Mouse (Mus musculus): ENCODE data around the gene Smox.
A peak's percentile ranks its signal among the peaks of the same experiment; 100 is the strongest.

Smox gene

DNA sequence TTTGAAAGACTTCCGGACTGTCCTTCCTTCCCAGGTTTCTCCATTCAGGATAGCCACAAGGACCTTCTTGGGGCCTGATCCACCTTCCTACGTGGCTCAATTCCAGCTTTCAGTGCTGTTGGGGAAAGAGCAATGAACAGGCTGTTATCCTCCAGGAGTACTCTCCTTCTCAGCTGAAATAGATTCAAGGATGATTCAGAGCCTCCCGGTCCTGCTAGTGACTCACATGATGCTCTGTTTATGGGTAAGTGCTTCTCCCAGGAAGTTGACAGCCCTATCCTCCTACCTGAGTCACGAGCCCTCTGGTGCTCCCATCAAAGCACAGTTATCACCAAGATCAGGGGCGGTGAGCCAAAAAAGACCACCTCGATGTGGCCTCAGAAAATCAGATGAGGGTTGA is 7.1 kb upstream of the Smox start:
- DNase-seq (ENCODE audit: low spot score): no peak

DNA sequence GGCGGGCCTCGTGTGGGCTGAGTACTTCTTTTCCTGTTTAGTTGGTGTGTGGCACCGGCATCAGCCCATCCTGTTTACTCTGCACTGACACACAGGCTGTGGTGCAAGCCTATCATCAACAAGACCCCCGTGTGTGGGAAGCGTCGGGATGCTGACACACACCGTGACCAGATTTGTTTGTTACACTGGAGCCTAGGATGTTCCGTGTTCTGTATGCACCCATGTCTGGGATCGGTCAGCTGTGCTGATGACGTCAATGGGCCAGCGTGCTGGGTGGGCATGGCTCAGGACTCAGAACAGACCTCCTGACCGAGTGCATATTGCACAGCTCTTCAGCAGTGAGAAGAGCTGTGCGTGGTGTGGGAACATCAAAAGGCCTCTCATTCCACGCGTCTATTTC is 6.2 kb upstream of the Smox start:
- no peak for DNase-seq (ENCODE audit: low spot score)

DNA sequence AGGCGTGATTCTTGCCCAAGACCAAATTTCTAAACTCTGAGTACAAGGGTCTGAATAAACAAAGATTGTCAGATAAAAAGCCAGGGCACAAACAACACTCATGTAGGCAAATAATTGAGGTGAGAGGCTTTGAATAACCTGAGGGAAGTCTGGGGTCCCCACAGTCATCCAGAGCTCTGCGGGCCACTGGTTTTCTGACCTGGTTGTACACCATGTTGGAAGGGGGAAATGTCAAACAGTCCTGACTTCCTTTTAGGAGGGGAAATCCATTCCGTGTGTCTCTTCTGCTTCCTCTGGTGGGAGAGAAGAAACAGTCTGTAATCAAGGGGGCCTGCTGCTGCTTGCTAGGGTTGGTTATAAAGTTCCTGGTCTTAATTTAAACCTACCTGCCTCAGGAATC is 5.2 kb upstream of the Smox start:
- DNase-seq (ENCODE audit: low spot score): no peak

DNA sequence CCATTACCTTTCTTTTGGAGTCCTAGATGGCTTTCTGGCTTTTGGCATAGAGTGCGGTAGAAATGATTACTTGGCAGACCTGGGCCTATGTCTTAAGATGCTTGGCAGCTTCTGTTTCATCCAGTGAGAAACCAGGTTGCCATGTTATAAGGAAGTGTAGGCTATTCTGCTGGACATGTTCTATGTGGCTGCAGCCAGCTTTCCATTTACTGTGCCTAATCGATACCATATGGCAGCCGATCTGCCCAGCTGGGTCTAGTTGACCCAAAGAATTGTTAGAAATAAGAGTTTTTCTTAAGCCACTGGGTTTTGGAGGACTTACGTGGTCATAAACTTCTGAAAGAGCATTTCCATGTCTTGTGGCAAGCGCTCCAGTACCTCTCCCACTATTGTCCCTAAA is 4.0 kb upstream of the Smox start:
- no peak for DNase-seq (ENCODE audit: low spot score)

DNA sequence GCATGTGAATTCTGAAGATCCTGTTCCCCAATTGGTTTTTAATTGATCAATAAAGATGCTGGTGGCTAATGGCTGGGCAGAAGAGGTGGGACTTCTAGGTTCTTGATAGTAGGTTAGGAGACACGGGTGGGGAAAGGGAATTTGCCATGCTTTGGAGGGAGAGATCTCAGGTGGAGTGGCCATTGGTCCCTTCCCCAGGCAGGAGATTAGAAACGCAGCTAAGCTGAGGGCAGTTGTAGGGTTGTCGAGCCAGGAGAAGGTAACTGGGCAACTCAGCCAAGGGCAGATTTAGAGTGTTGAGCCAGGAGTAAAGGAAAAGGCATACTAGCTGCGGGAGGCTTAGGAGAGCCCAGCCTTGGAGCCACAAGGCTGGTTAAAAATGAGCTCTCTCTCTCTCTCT is 3.0 kb upstream of the Smox start:
- no peak for DNase-seq (ENCODE audit: low spot score)

DNA sequence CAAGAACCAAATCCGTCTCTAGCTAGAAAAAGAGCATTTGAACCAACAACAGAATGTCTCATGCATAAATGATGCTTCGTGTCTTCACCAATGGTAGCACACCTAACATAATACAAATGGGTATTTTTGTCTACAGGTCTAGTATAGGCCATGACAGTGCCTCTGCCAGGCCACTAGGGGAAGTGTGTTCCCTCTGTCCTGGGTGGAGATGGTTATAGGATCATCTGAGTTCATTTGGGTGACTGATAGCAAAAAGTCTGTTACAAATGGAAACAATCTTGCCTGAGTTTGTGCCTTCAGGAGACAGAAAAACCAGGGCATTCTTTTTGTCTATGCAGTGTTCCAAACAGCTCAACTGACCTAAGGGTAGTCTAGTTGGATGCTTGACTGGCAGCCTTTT is 2.4 kb upstream of the Smox start:
- no peak for DNase-seq (ENCODE audit: low spot score)

DNA sequence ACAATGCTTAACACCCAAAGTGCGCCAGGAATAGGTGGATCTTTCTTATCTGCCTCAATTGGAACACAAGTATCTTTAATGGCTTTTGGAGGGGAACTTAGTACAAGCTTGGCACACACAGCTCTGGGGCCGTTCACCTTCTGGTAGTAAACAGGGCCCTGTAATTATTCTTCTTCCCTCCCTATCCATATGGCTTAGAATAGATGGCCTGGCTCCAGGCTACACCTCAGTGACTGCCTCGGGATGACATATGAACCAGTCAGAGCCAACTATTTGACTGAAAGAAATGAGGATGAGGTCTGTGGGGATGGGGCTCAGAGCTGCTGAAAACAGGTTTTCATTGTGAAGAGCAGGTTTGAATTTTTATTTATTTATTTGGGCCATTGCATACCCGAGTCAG is 1.7 kb upstream of the Smox start:
- DNase-seq (ENCODE audit: low spot score): no peak

DNA sequence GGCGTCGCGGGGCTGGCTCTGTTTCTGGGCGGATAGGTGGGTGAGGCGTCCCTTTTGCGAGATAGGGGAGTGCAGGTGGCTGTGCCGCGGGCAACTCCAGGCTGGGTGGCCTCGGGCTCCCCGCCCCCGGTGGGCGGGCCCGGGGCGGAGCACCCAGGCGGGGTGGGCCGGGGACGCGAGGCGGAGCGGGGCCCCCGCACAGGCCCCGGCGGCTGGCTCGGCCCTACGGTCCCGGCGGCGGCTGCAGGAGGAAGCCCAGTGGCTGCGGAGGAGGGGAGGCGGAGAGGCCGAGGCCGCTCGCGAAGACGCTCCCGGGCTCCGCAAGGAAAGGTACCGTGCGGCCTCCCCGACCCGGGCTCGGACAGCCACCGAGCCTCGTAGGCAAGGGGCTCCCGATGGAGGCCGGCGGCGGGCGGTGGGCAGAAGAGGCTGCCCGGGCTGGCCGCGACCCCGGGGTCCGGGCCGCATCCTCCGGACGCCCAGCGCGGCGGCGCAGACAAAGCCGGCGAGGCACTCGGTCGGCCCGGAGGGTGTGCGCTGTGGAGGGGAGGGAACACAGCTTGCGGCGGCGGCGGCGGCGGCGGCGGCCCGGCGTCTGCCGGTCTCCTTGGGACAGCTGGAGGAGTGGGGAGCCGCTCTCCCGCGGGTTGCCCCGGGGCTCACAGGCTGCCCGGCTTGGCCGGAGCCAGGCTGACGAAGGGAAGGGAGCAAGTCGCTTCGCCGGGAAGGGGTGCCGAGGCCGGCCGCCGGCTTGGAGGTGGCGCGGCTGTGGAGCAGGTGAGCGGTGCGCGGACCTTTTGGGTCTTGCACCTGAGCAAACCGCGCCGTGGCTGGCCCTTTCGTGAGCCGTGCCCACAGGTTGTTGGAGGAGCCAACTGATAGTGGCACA is 655 bp downstream of the Smox start:
- peak; percentile 79 for DNase-seq (ENCODE audit: low spot score)

DNA sequence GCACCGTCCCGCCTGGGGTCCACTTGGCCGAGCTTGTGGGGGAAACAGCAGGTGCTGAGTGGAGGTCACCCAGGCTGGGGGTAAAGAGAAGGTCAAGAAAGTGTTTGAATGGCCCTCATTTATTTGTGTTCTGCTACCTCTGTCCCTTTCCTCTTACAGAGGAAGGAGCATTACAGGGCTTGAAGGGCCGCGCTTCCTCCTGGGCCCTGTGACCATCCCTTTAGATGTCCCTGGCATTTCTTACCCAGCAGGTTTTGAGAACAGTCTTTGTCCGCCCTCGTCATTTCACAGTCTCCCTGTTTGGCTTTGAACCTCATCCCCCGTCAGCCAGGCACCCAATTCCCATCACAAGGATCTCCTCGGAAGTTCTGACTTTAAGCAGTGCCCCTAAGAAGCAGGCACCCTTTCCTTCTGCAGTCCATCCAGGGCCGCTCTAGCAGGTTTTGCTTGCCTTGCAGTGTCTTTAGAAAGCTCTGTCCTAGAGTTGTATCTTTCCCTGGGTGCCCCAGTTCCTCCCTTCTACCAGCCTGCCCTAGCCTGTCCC is 1.4 kb downstream of the Smox start:
- no peak for DNase-seq (ENCODE audit: low spot score)

DNA sequence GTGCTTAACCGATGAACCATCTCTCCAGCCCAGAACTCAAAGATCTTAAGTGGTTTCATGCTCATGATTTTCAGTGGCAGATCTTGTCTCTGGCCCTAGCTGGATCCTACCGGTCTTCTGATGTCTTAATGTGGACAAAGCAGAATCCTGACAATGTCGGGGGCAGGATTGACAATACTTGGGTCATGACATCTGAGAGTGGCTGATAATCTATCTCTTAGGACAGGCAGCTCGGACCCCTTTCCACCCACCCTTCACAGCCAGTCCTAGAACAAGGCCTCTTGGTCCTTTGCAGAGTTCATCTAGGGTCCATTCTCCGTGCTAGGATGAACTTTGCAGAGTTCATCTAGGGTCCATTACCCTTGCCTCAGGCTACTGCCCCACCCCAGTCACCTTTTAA is 2.1 kb downstream of the Smox start:
- no peak for DNase-seq (ENCODE audit: low spot score)

DNA sequence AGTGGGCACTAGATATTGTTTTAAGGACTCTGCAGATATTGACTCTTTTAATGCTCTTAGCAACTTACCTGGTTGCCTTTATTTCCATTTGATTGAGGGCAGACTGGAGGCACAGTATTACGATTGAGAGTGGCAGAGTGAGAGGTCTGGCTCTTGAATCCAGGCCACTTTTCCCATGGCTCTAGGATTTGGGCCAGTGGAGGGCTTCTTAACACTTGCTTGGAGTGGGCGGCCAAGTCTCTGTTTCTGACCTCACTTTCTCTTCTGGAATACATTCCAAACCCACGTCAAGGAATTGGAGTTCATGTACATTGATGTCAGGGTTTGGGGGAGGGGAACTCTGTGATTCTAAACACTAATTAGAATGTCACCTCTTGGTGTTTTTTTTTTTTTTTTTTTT is 4.0 kb downstream of the Smox start:
- DNase-seq (ENCODE audit: low spot score): no peak

DNA sequence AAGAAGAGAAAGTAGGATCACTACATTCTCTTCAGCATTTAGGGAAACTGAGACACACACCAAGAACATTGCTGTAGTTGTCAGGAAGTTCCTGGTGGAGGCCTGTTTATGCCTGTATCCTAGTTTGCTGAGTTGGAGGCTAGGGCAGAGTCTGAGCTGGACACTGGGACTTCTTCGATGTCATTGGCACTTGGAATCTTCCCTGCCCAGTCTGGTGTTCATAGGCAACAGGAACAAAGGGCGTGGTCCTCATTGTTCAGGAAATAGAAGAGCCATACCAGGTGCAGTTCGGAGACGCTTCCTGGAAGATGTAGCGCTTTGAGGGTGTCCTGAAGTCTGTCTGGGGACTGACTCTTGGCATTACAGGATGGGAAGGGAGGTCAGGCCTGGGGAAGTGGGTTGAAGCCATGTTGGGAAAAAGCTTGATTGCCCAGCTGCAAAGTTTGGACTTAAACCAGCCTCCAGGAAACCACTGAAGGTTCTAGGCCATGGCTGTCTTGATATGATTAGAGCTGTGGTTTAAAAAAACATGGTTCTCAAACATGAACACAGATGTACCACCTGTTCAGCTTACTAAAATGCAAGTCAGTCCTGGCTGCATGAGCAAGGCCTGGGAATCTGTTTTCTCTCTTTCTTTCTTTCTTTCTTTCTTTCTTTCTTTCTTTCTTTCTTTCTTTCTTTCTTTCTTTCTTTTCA is 5.0 kb downstream of the Smox start:
- no peak for DNase-seq (ENCODE audit: low spot score)

DNA sequence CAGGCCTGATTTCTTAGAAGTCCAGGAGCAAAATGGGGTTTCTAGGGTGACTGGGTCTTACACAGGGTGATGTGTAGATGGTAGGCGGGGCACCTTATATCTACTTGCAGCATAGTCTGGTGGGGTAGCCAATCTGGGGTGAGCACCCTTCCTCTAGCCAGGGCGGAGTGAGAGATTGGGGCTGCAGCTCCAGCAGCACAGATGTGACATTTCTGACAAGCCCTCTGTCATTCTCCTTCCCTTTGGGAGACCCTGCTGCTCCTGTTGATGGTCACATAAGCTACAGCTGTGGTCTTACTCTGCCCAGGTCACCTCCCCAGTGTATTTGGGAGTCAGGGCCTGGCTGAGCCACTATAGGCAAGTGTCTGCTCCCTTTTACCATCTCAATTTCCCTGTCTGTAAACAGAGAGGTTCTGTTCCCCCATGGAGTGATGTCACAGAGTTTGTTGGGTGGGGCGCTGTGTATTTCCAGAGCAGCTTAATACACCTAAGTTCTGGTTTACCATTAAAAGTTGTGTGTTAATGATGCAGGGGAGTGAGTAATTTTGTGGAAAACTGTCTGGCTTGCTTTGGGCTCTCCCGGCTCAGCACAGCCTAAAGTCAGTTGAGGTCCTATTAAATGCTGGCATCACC is 6.0 kb downstream of the Smox start:
- DNase-seq (ENCODE audit: low spot score): no peak

DNA sequence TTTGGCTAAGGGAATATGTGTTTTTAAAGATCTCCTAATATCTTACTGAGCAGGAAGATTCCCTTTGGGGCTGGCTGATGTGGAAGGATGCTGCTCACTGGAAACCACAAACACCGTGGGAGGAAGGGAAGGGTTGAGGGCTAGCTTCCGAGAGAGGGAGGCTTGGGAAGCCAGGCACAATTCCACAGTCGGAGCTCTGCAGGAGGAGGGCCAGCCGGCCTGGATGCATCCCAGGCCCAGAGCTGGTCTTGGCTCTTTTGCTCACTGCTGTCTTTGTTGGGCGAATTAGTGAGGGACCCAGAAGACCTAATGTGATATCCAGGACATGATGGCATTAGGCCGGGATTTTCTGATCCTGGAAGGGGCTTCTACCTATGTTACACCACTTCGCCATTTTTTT is 6.9 kb downstream of the Smox start:
- DNase-seq (ENCODE audit: low spot score): no peak

DNA sequence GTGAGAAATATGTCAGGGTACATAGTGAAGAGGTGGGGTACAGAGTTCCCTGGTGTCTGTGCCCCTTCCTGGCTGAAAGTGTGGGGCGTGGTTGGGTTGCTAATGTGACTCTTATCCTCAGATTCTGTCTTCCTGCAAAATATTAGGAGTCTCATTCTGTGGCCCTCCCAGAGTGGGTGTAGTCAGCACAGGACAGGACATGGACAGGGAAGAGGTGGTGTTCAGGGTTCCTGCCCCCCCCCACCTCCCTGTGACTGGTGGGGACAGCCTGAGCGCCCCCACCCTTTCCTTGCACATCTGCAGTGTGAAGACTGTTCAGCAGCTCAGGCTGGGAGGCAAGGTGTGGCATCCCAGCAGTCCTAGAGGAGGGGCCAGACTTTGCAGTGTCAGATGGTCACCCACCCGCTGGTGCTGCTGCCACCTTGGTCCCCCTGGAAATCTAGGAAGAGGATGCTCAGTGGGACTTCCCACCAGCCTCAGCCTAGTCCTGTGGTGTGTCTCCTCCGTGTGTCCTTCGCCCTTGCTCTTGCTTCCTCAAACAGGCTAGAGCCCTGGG is 8.1 kb downstream of the Smox start:
- no peak for DNase-seq (ENCODE audit: low spot score)

DNA sequence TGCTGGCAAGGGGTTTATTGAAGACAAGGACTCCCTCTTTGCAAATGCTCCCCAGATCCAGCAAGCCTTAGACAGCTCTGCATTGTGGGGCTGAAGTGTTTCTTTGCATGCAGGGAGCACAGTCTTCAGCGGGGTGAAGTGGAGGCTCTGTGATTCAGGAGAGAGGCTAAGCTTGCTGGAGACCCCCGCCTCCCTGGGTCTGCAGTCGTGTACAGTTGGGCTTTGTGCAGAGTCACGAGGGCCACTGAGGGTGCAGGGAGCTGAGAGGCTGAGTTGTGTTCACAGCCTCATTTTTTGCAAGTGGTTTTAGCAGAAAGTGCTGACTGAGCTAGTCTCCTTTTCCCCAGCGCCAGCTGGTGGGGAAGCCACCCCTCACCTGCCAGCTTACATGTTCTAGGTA is 10.6 kb downstream of the Smox start:
- no peak for DNase-seq (ENCODE audit: low spot score)

DNA sequence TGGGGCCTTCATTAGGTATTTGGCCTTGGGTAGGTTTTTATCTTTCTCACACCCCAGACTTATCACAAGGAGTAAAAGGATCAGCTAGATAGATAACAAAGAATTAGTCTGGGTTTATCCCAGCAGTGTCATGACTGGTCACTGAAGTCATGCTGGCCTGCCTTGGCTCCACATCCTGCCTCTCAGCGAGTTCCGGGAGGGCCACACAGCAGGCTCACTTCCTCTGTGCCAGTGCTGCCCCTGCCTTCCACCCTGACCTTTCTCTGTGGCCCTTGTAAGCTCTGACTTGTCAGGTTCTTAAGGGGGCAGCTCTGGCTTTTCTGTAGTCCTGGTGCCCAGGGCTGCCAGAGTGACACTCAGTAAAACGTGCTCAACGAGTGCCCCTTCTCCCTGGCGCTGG is 11.3 kb downstream of the Smox start:
- no peak for DNase-seq (ENCODE audit: low spot score)

DNA sequence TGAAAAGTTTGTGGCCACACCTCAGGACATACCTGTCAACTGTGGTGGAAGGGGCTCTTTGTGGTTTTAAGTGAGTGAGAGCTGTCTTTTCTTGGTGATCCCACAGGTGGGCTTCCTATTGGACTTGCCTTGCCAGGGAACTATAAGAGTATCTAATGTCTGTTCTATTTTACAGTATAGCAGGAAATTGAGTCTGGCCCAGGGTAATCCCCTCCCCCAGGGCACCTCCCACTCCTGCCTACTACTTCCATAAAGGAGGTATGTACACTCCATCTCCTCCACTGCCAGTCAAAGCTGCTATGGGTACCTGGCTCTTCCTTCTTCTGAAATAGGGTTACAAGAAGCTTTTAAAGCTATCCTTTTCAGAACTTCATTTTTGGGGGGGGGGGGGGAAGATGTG is 14.1 kb downstream of the Smox start:
- no peak for DNase-seq (ENCODE audit: low spot score)

DNA sequence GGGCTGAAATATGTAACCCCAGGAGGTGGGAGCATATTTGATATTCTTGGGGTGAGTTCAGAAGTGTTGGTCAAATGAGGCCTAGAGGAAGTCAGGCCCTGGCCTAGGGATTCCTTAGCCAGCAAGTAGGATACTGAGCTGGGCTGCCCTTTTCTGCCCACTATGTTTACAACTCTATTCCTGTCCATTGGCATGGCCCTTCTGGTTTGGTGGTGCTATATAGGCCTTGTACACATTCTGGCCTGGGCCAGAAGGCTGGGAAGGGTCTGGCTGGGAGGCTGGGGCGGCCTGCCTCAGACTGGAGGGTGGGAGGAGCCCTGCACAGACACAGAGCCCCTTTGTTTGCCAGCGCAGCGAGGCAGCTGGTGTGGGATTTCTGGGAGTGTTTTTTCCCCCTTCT is 15.1 kb downstream of the Smox start:
- no peak for DNase-seq (ENCODE audit: low spot score)

DNA sequence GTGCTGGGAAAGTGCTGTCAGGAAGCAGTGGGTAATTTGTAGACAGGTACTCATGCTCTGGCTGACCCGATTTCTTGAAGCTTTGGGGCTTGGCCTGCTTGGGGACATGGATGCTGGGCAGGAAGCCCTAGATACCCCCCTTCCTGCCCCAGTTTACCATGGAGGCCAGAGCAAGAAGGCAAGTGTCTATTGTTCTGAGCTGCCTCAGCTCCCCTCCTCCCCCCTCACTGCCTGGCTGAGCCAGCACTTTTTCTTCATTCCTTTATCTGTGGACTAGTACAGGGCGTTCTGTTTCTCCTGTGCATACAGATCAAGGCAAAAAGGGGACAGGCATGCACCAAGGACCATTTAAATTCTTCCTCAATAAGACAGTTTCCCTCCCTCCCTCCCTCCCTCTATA is 17.2 kb downstream of the Smox start:
- peak; percentile 67 for DNase-seq (ENCODE audit: low spot score)

DNA sequence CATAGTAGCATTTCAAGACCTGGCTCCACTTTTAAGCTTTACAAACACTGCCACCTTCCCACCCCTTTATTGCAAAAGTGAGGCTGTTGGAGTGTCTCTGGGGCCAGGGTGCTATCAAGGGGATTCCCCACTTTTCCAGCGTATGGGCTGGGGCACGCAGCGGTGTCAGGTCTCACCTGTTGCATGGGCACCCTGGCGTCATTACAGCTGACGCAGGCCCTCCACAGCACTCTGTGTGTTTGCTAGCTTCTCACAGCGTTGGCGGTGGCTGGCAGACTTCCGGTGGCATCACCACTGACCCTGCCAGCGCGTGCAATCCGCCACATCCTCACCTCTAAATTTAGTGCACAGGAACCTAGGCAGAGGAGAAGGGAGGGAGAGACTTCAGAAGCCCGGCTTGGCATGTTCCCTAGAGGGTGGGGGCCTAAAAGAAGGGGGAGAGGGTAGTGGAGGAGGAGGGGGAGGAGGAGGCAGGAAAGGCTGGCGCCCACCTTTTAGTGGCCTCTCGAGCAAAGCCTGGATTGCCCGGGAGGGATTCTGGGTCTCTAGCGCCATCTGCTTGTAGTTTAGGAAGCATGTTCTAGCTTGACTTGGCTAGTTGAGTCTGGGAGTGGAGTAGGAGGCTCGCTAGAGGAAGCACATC is 18.5 kb downstream of the Smox start:
- DNase-seq (ENCODE audit: low spot score): peak; percentile 69

DNA sequence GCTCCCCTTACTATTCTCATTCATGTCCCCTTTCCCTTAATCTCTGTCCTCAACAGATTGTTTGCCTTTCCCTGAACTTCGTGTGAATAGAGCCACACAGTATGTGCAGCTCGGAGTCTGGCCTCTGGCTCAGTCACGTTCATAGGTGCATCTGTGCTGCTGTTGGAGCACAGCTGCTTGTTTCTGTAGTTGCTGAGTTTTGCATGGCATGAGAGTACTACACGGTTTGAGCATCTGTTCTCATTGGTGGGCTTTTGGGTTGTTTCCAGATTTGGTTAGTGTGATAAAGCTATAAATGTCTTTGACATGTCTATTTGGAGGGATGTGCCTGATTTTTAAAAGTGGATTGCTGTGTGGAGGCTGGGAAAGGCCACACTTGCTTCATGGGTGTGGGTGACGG is 19.2 kb downstream of the Smox start:
- no peak for DNase-seq (ENCODE audit: low spot score)

Measured in layer of hippocampus, adult 11-12 months (tissue).